Mouse (Mus musculus): ENCODE data around the gene Zfp691. TPM values are rescaled to one million over a fixed set of nuclear protein-coding genes. Genes with fewer than 3 reads are reported as not detected.

Gene Zfp691
- polyA plus RNA-seq, 1 experiment from 2014 or later: 11.0 TPM

- Histone ChIP-seq H3K27me3 (ENCODE audit: control insufficient read depth, insufficient read depth, low read length) (no peaks in the 10 kb centered on the region), H3K9ac (ENCODE audit: low read depth, low read length) (no peak overlapping the region), H3K27ac (ENCODE audit: low read depth, low read length) (no peak overlapping the region), H3K9me3 (ENCODE audit: control insufficient read depth, low read length) (no peaks in the 10 kb centered on the region), H3K4me3 (ENCODE audit: low read length) (no peak overlapping the region), H3K4me2 (replicated peaks; ENCODE audit: low read depth, low read length) (no peak overlapping the region), H3K4me1 (ENCODE audit: control insufficient read depth, insufficient read depth, low read length) (no peaks in the 10 kb centered on the region), H3K36me3 (ENCODE audit: control insufficient read depth, insufficient read depth, low read length) (no peaks in the 10 kb centered on the region)
- no peak for ATAC-seq (ENCODE audit: low FRiP score, low TSS enrichment)
- WGBS: 83% methylated on average over 5 of the region's 5 CpGs
Measured at GRCm38 (mm10) chr4:119157891-119158290, 16.1 kb downstream of the Zfp691 start.

GRCm38 (mm10) chr4:119157186-119157585, 16.8 kb downstream of the Zfp691 start:
- ATAC-seq (ENCODE audit: low FRiP score, low TSS enrichment): no peak
- H3K27ac ChIP-seq (ENCODE audit: low read depth, low read length): no peak overlapping the region
- 28% methylated on average over 2 of the region's 2 CpGs for whole genome bisulfite sequencing
- no peaks in the 10 kb centered on the region for H3K4me1 ChIP-seq (ENCODE audit: control insufficient read depth, insufficient read depth, low read length)
- no peaks in the 10 kb centered on the region for H3K36me3 ChIP-seq (ENCODE audit: control insufficient read depth, insufficient read depth, low read length)
- H3K4me3 ChIP-seq (ENCODE audit: low read length): no peak overlapping the region
- no peaks in the 10 kb centered on the region for H3K27me3 ChIP-seq (ENCODE audit: control insufficient read depth, insufficient read depth, low read length)
- H3K9ac ChIP-seq (ENCODE audit: low read depth, low read length): no peak overlapping the region
- H3K9me3 ChIP-seq (ENCODE audit: control insufficient read depth, low read length): no peaks in the 10 kb centered on the region
- H3K4me2 ChIP-seq (replicated peaks; ENCODE audit: low read depth, low read length): no peak overlapping the region

GRCm38 (mm10) chr4:119148741-119149140, 25.3 kb downstream of the Zfp691 start:
- Histone ChIP-seq H3K9me3 (ENCODE audit: control insufficient read depth, low read length) (no peaks in the 10 kb centered on the region), H3K4me1 (ENCODE audit: control insufficient read depth, insufficient read depth, low read length) (no peaks in the 10 kb centered on the region), H3K27me3 (ENCODE audit: control insufficient read depth, insufficient read depth, low read length) (no peaks in the 10 kb centered on the region), H3K27ac (ENCODE audit: low read depth, low read length) (no peak overlapping the region), H3K36me3 (ENCODE audit: control insufficient read depth, insufficient read depth, low read length) (no peaks in the 10 kb centered on the region), H3K4me3 (ENCODE audit: low read length) (no peak overlapping the region), H3K9ac (ENCODE audit: low read depth, low read length) (no peak overlapping the region), H3K4me2 (replicated peaks; ENCODE audit: low read depth, low read length) (no peak overlapping the region)
- ATAC-seq (ENCODE audit: low FRiP score, low TSS enrichment): no peak
- WGBS: 67% methylated on average over 11 of the region's 11 CpGs

- WGBS: 82% methylated on average over 5 of the region's 5 CpGs
- Histone ChIP-seq H3K4me3 (ENCODE audit: low read length) (no peak overlapping the region), H3K4me1 (ENCODE audit: control insufficient read depth, insufficient read depth, low read length) (no peaks in the 10 kb centered on the region), H3K36me3 (ENCODE audit: control insufficient read depth, insufficient read depth, low read length) (no peaks in the 10 kb centered on the region), H3K9me3 (ENCODE audit: control insufficient read depth, low read length) (no peaks in the 10 kb centered on the region), H3K27ac (ENCODE audit: low read depth, low read length) (no peak overlapping the region), H3K27me3 (ENCODE audit: control insufficient read depth, insufficient read depth, low read length) (no peaks in the 10 kb centered on the region), H3K9ac (ENCODE audit: low read depth, low read length) (no peak overlapping the region), H3K4me2 (replicated peaks; ENCODE audit: low read depth, low read length) (no peak overlapping the region)
- no peak for ATAC-seq (ENCODE audit: low FRiP score, low TSS enrichment)
Measured at GRCm38 (mm10) chr4:119147347-119147746, 26.6 kb downstream of the Zfp691 start.

- no peak overlapping the region for H3K4me3 ChIP-seq (ENCODE audit: low read length)
- H3K9ac ChIP-seq (ENCODE audit: low read depth, low read length): no peak overlapping the region
- 90% methylated on average over 7 of the region's 7 CpGs for WGBS
- no peaks in the 10 kb centered on the region for H3K4me1 ChIP-seq (ENCODE audit: control insufficient read depth, insufficient read depth, low read length)
- H3K4me2 ChIP-seq (replicated peaks; ENCODE audit: low read depth, low read length): no peak overlapping the region
- no peaks in the 10 kb centered on the region for H3K27me3 ChIP-seq (ENCODE audit: control insufficient read depth, insufficient read depth, low read length)
- no peaks in the 10 kb centered on the region for H3K9me3 ChIP-seq (ENCODE audit: control insufficient read depth, low read length)
- H3K36me3 ChIP-seq (ENCODE audit: control insufficient read depth, insufficient read depth, low read length): no peaks in the 10 kb centered on the region
- H3K27ac ChIP-seq (ENCODE audit: low read depth, low read length): no peak overlapping the region
- ATAC-seq (ENCODE audit: low FRiP score, low TSS enrichment): no peak
Measured at GRCm38 (mm10) chr4:119146816-119147215, 27.2 kb downstream of the Zfp691 start.

GRCm38 (mm10) chr4:119142230-119142871, 31.6 kb downstream of the Zfp691 start:
- Histone ChIP-seq H3K4me3 (ENCODE audit: low read length) (peak overlapping the region; percentile 16; the same call in 1 of the 2 replicates), H3K4me2 (replicated peaks; ENCODE audit: low read depth, low read length) (peak overlapping the region; percentile 43), H3K9ac (ENCODE audit: low read depth, low read length) (peak overlapping the region; percentile 29; the same call in 1 of the 2 replicates)

GRCm38 (mm10) chr4:119141191-119141590, 32.8 kb downstream of the Zfp691 start:
- Histone ChIP-seq H3K27me3 (ENCODE audit: control insufficient read depth, insufficient read depth, low read length) (no peaks in the 10 kb centered on the region), H3K4me3 (ENCODE audit: low read length) (no peak overlapping the region), H3K9me3 (ENCODE audit: control insufficient read depth, low read length) (no peaks in the 10 kb centered on the region), H3K27ac (ENCODE audit: low read depth, low read length) (no peak overlapping the region), H3K36me3 (ENCODE audit: control insufficient read depth, insufficient read depth, low read length) (peaks cover 10% of the 10 kb centered on the region), H3K4me1 (ENCODE audit: control insufficient read depth, insufficient read depth, low read length) (no peaks in the 10 kb centered on the region), H3K4me2 (replicated peaks; ENCODE audit: low read depth, low read length) (no peak overlapping the region), H3K9ac (ENCODE audit: low read depth, low read length) (no peak overlapping the region)
- ATAC-seq (ENCODE audit: low FRiP score, low TSS enrichment): no peak; the same call in 1 of the 2 replicates
- WGBS: 69% methylated on average over 10 of the region's 10 CpGs

More at GRCm38 (mm10) chr4:119142230-119142871, 31.6 kb downstream of the Zfp691 start:
- H3K27me3 ChIP-seq (ENCODE audit: control insufficient read depth, insufficient read depth, low read length): no peaks in the 10 kb centered on the region
- no peaks in the 10 kb centered on the region for H3K4me1 ChIP-seq (ENCODE audit: control insufficient read depth, insufficient read depth, low read length)
- 28% methylated on average over 24 of the region's 24 CpGs for WGBS
- no peaks in the 10 kb centered on the region; the same call in 1 of the 2 replicates for H3K36me3 ChIP-seq (ENCODE audit: control insufficient read depth, insufficient read depth, low read length)
- H3K27ac ChIP-seq (ENCODE audit: low read depth, low read length): no peak overlapping the region
- ATAC-seq (ENCODE audit: low FRiP score, low TSS enrichment): peak; percentile 85
- no peaks in the 10 kb centered on the region for H3K9me3 ChIP-seq (ENCODE audit: control insufficient read depth, low read length)

GRCm38 (mm10) chr4:119140126-119140525, 33.9 kb downstream of the Zfp691 start:
- Histone ChIP-seq H3K27ac (ENCODE audit: low read depth, low read length) (no peak overlapping the region), H3K4me1 (ENCODE audit: control insufficient read depth, insufficient read depth, low read length) (no peaks in the 10 kb centered on the region), H3K27me3 (ENCODE audit: control insufficient read depth, insufficient read depth, low read length) (no peaks in the 10 kb centered on the region), H3K9ac (ENCODE audit: low read depth, low read length) (no peak overlapping the region), H3K4me2 (replicated peaks; ENCODE audit: low read depth, low read length) (no peak overlapping the region), H3K4me3 (ENCODE audit: low read length) (no peak overlapping the region), H3K36me3 (ENCODE audit: control insufficient read depth, insufficient read depth, low read length) (peaks cover 20% of the 10 kb centered on the region), H3K9me3 (ENCODE audit: control insufficient read depth, low read length) (no peaks in the 10 kb centered on the region)
- no peak for ATAC-seq (ENCODE audit: low FRiP score, low TSS enrichment)
- WGBS: 55% methylated on average over 3 of the region's 3 CpGs

- Histone ChIP-seq H3K9ac (ENCODE audit: low read depth, low read length) (no peak overlapping the region), H3K36me3 (ENCODE audit: control insufficient read depth, insufficient read depth, low read length) (peaks cover 33% of the 10 kb centered on the region), H3K4me2 (replicated peaks; ENCODE audit: low read depth, low read length) (peak overlapping the region; percentile 33), H3K4me1 (ENCODE audit: control insufficient read depth, insufficient read depth, low read length) (no peaks in the 10 kb centered on the region), H3K9me3 (ENCODE audit: control insufficient read depth, low read length) (no peaks in the 10 kb centered on the region), H3K27ac (ENCODE audit: low read depth, low read length) (no peak overlapping the region), H3K4me3 (ENCODE audit: low read length) (peak overlapping the region; percentile 9; the same call in 1 of the 2 replicates), H3K27me3 (ENCODE audit: control insufficient read depth, insufficient read depth, low read length) (no peaks in the 10 kb centered on the region)
- WGBS: 70% methylated on average over 8 of the region's 8 CpGs
- ATAC-seq (ENCODE audit: low FRiP score, low TSS enrichment): no peak
Measured at GRCm38 (mm10) chr4:119138776-119139175, 35.2 kb downstream of the Zfp691 start.
